Mouse (Mus musculus) T-helper 17 cell (primary cell): ENCODE results near the gene Atp6v1g2.

Experiments used
- in situ Hi-C, 2 experiments: fragments of 300-600 bp; cut with MboI, MseI; formaldehyde crosslinking; loops; 1 replicate in 1 of 2; 2 replicates in 1 of 2; pipeline ENCODE4 v1.15.1; 2025; ENCODE audit warnings: high pct_unique_total_duplicates in 2 of 2

Atp6v1g2 gene

GRCm38 (mm10) chr17:35234903-35235302 lies 1.4 kb downstream of the Atp6v1g2 start:
- in situ Hi-C loops, result loop anchor here (5.0 to 25.0 kb wide), 4 partner anchors 33 to 1123 kb away; partner anchors contain the start of genes Brd2 (in 1 of the 2), H2-DMa (in 1 of the 2), Tnf (in 1 of the 2) and Vars (in 1 of the 2)

- in situ Hi-C loops, result loop anchor here (5.0 to 25.0 kb wide), 3 partner anchors 34 to 1124 kb away; partner anchors contain the start of genes Brd2 (in 1 of the 2), H2-DMa (in 1 of the 2), Tnf (in 1 of the 2) and Vars (in 1 of the 2)
Measured at GRCm38 (mm10) chr17:35235614-35236389, 2.3 kb downstream of the Atp6v1g2 start, which contains the start of gene Nfkbil1. Gene Nfkbil1 (minus strand): TSS chr17:35235792.

DNA sequence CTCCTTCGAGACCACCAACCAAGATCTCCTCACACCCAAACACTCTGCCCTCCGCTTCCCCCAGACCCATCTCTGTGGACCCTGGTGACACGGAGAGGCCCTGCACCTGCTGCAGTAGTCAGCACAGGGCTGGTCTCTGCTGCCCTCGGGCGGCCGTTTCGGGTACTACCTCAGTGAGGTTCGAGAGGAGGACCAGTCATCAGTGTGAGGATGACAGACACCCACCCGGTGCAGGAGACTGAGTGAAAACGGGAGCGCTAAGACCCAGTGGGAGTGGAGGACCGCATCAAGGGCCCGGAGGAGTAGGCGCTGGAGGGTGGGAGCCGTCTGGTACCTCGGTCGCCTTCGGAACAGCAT lies 2.9 kb downstream of the Atp6v1g2 start:
- in situ Hi-C loops, result loop anchor here (5.0 to 25.0 kb wide), 3 partner anchors 34 to 1124 kb away; partner anchors contain the start of genes Brd2 (in 1 of the 2), H2-DMa (in 1 of the 2), Tnf (in 1 of the 2) and Vars (in 1 of the 2)

- in situ Hi-C loops, result loop anchor here (5.0 to 25.0 kb wide), 3 partner anchors 35 to 1125 kb away; partner anchors contain the start of genes Brd2 (in 1 of the 2), H2-DMa (in 1 of the 2), Tnf (in 1 of the 2) and Vars (in 1 of the 2)
Measured at GRCm38 (mm10) chr17:35236996-35237395, 3.5 kb downstream of the Atp6v1g2 start.

DNA sequence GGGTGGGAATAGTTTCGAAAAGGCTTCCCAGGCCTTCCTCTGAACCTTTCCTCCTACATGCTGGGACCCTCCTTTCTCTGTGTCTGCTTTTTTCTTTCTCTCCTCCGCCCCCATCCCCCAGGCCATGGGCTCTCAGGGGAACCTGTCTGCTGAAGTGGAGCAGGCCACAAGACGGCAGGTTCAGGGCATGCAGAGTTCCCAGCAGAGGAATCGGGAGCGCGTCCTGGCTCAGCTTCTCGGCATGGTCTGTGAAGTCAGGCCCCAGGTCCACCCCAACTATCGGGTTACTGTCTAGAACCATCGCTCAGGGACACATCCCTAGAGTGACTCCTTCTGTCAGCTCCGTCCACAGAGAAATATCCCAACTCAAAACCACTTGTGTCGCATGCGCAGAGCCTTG lies 4.0 kb downstream of the Atp6v1g2 start:
- in situ Hi-C loops, result loop anchor here (5.0 to 25.0 kb wide), 3 partner anchors 35 to 1125 kb away; partner anchors contain the start of genes Brd2 (in 1 of the 2), H2-DMa (in 1 of the 2), Tnf (in 1 of the 2) and Vars (in 1 of the 2)

GRCm38 (mm10) chr17:35239700-35240099 lies 6.2 kb downstream of the Atp6v1g2 start:
- in situ Hi-C loops, result loop anchor here (5.0 to 25.0 kb wide), 4 partner anchors 37 to 1127 kb away; partner anchors contain the start of genes Vars (in 2 of the 2), Brd2 (in 1 of the 2), H2-DMa (in 1 of the 2) and Tnf (in 1 of the 2)

DNA sequence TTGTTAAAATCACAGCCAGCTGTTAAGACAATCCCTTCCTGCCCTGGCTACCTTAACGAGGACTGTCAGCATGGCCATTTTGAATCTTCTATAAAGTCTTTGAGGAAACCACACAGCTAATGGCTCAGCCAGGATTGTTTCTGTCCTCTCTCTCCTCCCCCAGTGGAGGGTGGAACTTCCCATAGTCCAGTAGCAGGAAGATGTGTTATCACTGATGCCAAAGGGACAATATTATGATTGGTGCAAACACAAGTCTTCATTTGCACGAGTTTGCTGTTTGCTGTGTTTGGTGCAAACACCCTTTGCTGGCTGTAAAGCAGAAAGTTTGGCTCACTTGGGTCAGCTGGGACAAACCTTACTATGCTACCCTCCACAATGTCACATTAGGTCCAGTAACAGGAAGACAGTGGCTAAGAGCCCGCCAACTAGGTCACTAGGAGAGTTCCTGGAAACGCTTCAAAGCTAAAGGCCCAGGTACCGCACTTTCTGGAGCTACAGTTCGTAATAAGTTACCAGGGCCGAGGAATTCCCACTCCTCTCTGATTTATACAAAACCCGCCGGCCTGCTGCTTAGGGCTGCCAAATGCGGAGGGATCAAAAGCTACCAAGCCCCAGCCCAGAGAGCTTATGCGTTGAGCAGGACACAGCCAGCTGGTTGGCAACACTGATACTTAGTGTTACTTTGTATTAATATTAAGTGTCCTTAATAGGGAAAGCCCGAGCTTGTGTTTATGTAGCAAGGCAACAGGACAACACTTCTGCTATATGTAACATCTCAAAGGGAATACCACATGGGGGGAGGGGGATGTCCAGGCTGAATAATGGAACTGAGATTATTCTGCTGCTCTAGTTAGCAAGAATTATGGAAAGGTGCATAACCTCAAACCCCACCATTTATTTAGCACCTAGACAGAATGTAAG lies 7.2 kb downstream of the Atp6v1g2 start:
- in situ Hi-C loops, result loop anchor here (5.0 to 25.0 kb wide), 2 partner anchors 238 to 1128 kb away; partner anchors contain the start of genes Brd2 (in 1 of the 2), H2-DMa (in 1 of the 2) and Vars (in 1 of the 2)

DNA sequence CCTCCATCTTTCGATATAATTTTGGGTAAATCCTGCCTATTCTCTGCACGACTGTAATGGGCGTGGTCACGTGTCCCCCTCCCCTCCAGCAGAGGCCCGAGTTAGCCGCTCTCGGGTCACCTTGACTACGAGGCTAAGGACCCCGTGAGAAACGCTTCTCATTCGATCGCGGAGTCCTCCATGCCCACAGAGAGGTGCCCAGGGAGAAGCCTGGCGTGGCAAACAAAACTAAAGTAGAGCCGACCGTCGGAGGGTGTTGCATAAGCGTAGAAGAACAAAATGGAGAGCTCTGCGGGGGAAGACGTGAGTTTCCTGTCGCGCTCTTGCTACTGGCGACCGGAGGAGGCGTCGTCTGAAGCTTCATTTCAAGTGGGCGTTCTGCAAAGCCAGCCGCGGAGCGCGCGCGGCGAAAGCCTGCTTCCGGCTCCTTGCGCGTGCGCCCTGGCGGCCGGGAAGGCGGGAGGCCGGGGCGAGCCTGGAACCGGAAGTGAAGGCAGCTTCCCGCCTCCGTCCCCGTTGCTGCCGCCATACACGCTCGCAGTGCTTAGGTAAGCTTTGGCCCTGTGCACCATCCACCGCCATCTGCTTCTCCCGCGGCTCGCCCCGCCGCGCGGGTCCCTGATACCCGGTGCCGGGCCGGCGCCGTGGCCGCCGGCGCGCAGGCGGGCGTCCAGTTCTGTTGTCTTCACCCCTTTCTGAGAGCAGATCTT lies 8.0 kb downstream of the Atp6v1g2 start, which contains the start of gene Ddx39b:
Gene Ddx39b, plus strand, starts transcription at position 442 of the 710 bp plus-strand sequence.
- in situ Hi-C loops, result loop anchor here (5.0 to 25.0 kb wide), 2 partner anchors 239 to 1129 kb away; partner anchors contain the start of genes Brd2 (in 1 of the 2), H2-DMa (in 1 of the 2) and Vars (in 1 of the 2)

DNA sequence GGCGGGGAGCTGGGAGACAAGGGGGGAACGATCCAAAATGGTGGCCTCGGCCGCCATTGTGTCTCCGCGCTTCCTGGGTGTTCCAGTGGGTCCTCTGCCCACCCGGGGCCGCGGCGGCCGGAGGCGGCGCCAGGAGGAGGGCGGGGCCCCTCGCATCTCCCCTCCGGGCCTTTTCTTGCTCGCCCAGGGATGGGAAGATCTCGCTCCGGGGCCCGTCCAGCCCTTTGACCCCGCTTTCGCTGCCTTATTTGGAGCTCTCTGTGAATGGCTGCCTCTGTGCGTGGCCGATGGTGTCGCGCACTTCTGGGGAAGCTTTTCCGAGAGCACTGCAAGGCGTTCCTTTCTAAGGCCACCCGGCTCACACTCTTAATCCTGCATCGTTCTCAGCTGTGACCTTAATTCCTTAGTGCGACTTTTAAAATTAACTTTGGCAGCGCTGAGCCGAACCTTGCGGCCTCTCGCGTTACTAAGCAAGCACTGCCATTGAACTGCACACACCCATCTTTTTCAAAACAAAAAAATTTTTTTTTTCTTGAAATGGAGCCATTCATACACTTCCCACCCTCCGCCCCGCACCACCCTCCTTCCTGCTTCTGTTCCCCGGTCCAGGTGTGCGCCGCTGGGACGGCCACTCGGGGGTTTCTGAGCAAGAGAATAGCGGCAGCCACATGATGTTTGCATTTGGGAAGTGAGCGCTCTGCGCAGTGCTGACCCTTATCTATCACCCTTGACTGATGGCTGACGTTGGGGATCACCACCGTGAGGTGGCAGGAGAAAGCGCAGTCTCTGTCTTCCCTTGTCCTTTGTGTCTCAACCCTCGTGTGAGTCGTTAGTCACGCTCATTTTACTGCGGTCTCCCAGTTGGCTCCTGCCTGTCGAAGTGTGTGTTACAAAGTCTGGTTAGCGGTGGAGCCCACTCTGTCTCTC lies 8.8 kb downstream of the Atp6v1g2 start:
- in situ Hi-C loops, result loop anchor here (5.0 to 25.0 kb wide), 2 partner anchors 240 to 1130 kb away; partner anchors contain the start of genes Brd2 (in 1 of the 2), H2-DMa (in 1 of the 2) and Vars (in 1 of the 2)

DNA sequence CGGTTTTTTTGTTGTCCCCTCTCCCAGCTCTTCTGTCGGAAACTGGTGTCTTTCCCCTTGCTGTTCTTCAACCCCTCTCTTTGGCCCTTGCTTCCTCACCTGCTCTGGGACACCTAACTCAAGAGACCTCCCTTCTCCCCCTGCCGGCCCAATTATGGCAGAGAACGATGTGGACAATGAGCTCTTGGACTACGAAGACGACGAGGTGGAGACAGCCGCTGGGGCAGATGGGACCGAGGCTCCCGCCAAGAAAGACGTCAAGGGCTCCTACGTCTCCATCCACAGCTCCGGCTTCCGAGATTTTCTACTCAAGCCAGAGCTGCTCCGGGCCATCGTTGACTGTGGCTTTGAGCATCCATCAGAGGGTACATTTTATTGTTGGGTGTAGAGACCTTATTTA lies 9.6 kb downstream of the Atp6v1g2 start:
- in situ Hi-C loops, result loop anchor here (5.0 to 25.0 kb wide), 2 partner anchors 241 to 1131 kb away; partner anchors contain the start of genes Brd2 (in 1 of the 2), H2-DMa (in 1 of the 2) and Vars (in 1 of the 2)

- in situ Hi-C loops, result loop anchor here (5.0 to 25.0 kb wide), 2 partner anchors 243 to 1133 kb away; partner anchors contain the start of genes Brd2 (in 1 of the 2), H2-DMa (in 1 of the 2) and Vars (in 1 of the 2)
Measured at GRCm38 (mm10) chr17:35244999-35245398, 11.5 kb downstream of the Atp6v1g2 start.

DNA sequence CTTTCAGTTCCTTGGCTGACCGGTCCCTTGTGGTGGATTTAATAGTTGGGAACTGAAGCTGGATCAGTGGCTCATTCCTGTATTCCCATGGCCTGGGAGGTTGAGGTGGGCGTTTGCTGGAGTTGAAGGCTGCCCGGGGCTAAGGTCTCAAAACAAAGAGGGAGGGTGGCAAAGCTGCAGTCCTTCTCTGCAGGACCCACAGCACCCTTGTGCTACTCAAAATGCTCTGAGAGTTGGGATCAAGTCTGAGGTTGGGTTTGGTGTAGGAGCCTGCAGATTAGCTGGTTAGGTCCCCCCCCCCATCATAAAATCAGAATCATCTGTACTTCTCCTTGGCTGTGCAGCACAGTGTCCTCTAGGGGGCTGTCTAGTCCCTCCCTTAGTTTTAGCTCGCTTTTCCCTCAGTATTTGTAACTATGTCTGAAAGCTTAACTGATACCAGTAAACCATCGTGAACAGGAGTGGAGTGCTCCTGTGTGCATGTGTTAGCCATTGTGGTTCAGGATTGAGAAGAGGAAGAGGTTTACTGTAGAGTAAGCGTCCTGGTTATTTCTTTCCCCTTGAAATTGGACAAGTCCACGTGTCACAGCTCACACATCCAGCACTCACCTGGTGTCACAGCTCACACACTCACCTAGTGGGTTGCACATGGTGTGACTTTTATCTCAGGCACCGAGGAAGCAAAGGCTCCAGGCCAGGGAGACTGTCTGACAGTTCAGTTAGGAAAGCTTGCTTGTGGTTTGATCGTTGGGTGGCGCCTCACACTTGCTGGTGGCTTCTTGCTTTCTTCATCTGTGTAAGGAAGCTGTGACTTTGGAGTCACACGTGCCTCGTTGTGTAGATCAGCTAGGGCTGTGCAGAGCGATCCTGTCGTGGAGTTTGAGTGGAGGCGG lies 12.5 kb downstream of the Atp6v1g2 start:
- in situ Hi-C loops, result loop anchor here in 1 of 2 experiments (25.0 kb wide), 1 partner anchor 1134 kb away; the partner anchor contains the start of genes Brd2 and H2-DMa

DNA sequence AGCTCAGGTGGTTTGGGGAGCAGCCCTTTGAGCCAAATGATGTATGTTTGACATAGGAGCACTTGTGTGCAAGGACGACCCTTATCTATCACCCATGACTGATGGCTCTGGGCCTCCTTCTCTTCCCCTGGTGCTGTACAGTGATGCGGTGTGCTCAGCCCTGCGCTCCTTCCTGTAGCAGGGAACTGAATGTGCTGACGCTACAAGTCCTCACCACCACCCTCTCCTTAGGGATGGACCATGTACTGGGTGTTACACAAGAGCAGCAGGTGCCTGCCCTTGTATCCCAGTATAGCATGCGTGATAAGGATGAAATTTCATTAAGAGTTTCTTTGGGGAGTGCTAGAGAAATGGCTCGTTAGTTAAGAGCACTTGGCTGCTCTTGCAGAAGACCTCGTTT lies 13.7 kb downstream of the Atp6v1g2 start:
- in situ Hi-C loops, result loop anchor here in 1 of 2 experiments (25.0 kb wide), 1 partner anchor 1135 kb away; the partner anchor contains the start of genes Brd2 and H2-DMa

GRCm38 (mm10) chr17:35248986-35249385 lies 15.5 kb downstream of the Atp6v1g2 start:
- in situ Hi-C loops, result loop anchor here in 1 of 2 experiments (25.0 kb wide), 1 partner anchor 1137 kb away; the partner anchor contains the start of genes Brd2 and H2-DMa

DNA sequence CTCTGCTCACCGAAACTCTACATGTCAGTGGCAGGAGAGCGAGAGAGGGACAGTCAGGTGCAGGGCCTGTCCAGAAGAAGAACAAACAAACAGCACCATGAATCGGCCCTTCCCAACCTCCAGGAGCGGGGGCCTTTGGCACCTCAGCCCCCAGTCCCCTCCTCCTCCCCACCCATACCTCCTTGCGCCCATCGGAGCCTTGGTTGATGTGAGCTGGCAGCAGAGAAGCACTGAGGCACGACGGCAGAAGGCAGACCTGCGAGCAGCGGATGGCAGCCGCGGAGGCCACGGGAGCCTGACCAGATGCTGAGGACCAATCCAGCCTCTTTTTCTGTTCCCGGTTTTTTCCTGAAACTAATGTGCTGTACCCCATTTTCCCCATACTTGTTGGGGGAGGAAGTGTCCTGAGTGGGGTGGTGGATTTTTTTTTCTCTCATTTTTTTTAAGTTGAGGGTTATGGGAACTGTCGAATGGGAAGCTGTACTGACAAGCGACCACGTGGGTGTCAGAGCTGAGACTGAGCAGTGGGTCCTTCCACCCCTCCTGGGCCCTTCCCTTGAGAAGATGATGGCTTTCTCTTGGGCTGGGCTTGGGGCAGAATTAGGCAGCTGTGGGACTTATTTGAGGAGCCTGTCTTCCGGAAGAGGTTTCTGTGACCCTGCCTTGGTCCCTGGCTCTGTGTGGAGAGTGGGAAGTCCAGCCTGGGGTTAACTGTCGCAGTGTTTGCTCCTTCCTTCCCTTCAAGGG lies 16.2 kb downstream of the Atp6v1g2 start:
- in situ Hi-C loops, result loop anchor here in 1 of 2 experiments (25.0 kb wide), 1 partner anchor 1137 kb away; the partner anchor contains the start of genes Brd2 and H2-DMa
